Mouse (Mus musculus) E14TG2a.4 (cell line): Measurements from ENCODE around the gene Mrpl11.
A peak's percentile ranks its signal among the peaks of the same experiment; 100 is the strongest.
"Not testable (repeated sequence)": the region's sequence is repeated elsewhere in the genome, so short reads cannot be mapped to it uniquely, and the experiment has no call there.

ENCODE experiments used
- H3K27me3 ChIP-seq: 2 replicates; pipeline ENCODE4 v1.6.1; 2014; ENCODE audit warnings: low read length, control low read depth; ENCODE audit not compliant: insufficient read depth
- H3K36me3 ChIP-seq: 2 replicates; pipeline ENCODE4 v1.6.1; 2014; ENCODE audit warnings: low read length, control low read depth; ENCODE audit not compliant: insufficient read depth
- H3K4me1 ChIP-seq: replicated peaks from 2 replicates; pipeline ENCODE4 v1.6.1; 2014; ENCODE audit warnings: low read depth, low read length, control low read depth
- H3K4me3 ChIP-seq: replicated peaks from 2 replicates; pipeline ENCODE4 v1.5.1; 2014; ENCODE audit warnings: mild to moderate bottlenecking, low read length
- H3K9me3 ChIP-seq: 2 replicates; pipeline ENCODE4 v1.6.1; 2014; ENCODE audit warnings: low read length, control low read depth
- CTCF ChIP-seq: conservative IDR thresholded peaks from 2 replicates; pipeline ENCODE4 v1.5.1; 2014; ENCODE audit warnings: low read length
- NANOG ChIP-seq: IDR thresholded peaks from 2 replicates; pipeline ENCODE4 v1.6.1; 2014; ENCODE audit warnings: borderline replicate concordance, low read length, mixed read lengths
- POU5F1 ChIP-seq: IDR thresholded peaks from 2 replicates; pipeline ENCODE4 v1.6.1; 2014; ENCODE audit warnings: low read length, borderline replicate concordance

Gene Mrpl11

GRCm38 (mm10) chr19:4989434-4990255 is 27.7 kb downstream of the Mrpl11 start:
- TF ChIP-seq CTCF (no peak), POU5F1 (no peak), NANOG (no peak)

GRCm38 (mm10) chr19:4990256-4990625 is 28.3 kb downstream of the Mrpl11 start, which contains the start of gene Npas4:
Gene Npas4, minus strand, starts transcription at chr19:4990316.
- Histone ChIP-seq H3K4me1 (peaks cover 38% of the 10 kb centered on the region), H3K9me3 (no peaks in the 10 kb centered on the region), H3K4me3 (peak within 1 kb of the TSS; percentile 77), H3K27me3 (peaks cover 98% of the 10 kb centered on the region), H3K36me3 (no peaks in the 10 kb centered on the region)
- no peak for TF ChIP-seq CTCF
- TF ChIP-seq NANOG: no peak
- no peak for TF ChIP-seq POU5F1

More at GRCm38 (mm10) chr19:4989434-4990255, 27.7 kb downstream of the Mrpl11 start:
- peaks cover 98% of the 10 kb centered on the region for H3K27me3 ChIP-seq
- no peaks in the 10 kb centered on the region for H3K9me3 ChIP-seq
- no peaks in the 10 kb centered on the region for H3K36me3 ChIP-seq
- peak overlapping the region; percentile 77 for H3K4me3 ChIP-seq
- H3K4me1 ChIP-seq: peaks cover 42% of the 10 kb centered on the region

- Histone ChIP-seq H3K4me1 (peaks cover 38% of the 10 kb centered on the region), H3K9me3 (no peaks in the 10 kb centered on the region), H3K4me3 (peak overlapping the region; percentile 77), H3K36me3 (no peaks in the 10 kb centered on the region), H3K27me3 (peaks cover 98% of the 10 kb centered on the region)
- TF ChIP-seq CTCF (no peak), POU5F1 (no peak), NANOG (no peak)
Observed at GRCm38 (mm10) chr19:4990716-4991115, 28.8 kb downstream of the Mrpl11 start.

- H3K27me3 ChIP-seq: peaks cover 95% of the 10 kb centered on the region
- no peaks in the 10 kb centered on the region for H3K36me3 ChIP-seq
- no peak for TF ChIP-seq CTCF
- no peak for TF ChIP-seq POU5F1
- H3K4me1 ChIP-seq: peaks cover 40% of the 10 kb centered on the region
- H3K4me3 ChIP-seq: no peak overlapping the region
- no peaks in the 10 kb centered on the region for H3K9me3 ChIP-seq
Observed at GRCm38 (mm10) chr19:4992371-4992770, 30.4 kb downstream of the Mrpl11 start.

GRCm38 (mm10) chr19:4992904-4993303 is 31.0 kb downstream of the Mrpl11 start:
- Histone ChIP-seq H3K4me3 (no peak overlapping the region), H3K36me3 (no peaks in the 10 kb centered on the region), H3K4me1 (peaks cover 44% of the 10 kb centered on the region), H3K9me3 (no peaks in the 10 kb centered on the region), H3K27me3 (peaks cover 95% of the 10 kb centered on the region)
- TF ChIP-seq POU5F1 (no peak), NANOG (no peak), CTCF (no peak)

- no peak for TF ChIP-seq POU5F1
- TF ChIP-seq NANOG: no peak
- no peak for TF ChIP-seq CTCF
Observed at GRCm38 (mm10) chr19:4994043-4994442, 32.1 kb downstream of the Mrpl11 start.

GRCm38 (mm10) chr19:4999445-5000140 is 37.6 kb downstream of the Mrpl11 start:
- no peaks in the 10 kb centered on the region for H3K36me3 ChIP-seq
- TF ChIP-seq NANOG (no peak), CTCF (no peak), POU5F1 (no peak)
- H3K27me3 ChIP-seq: peaks cover 66% of the 10 kb centered on the region
- H3K4me1 ChIP-seq: peaks cover 43% of the 10 kb centered on the region
- no peaks in the 10 kb centered on the region for H3K9me3 ChIP-seq
- H3K4me3 ChIP-seq: no peak overlapping the region

More at GRCm38 (mm10) chr19:4994043-4994442, 32.1 kb downstream of the Mrpl11 start:
- Histone ChIP-seq H3K4me1 (peaks cover 56% of the 10 kb centered on the region), H3K4me3 (no peak overlapping the region), H3K27me3 (peaks cover 97% of the 10 kb centered on the region), H3K36me3 (no peaks in the 10 kb centered on the region), H3K9me3 (no peaks in the 10 kb centered on the region)

- peak overlapping the region; percentile 69 for H3K4me3 ChIP-seq
- peaks cover 42% of the 10 kb centered on the region for H3K4me1 ChIP-seq
- TF ChIP-seq POU5F1 (no peak), NANOG (no peak), CTCF (peak; percentile 87)
- H3K9me3 ChIP-seq: no peaks in the 10 kb centered on the region
- peaks cover 47% of the 10 kb centered on the region for H3K27me3 ChIP-seq
- H3K36me3 ChIP-seq: no peaks in the 10 kb centered on the region
Observed at GRCm38 (mm10) chr19:5001666-5002406, 39.9 kb downstream of the Mrpl11 start.

GRCm38 (mm10) chr19:5003644-5004043 is 41.7 kb downstream of the Mrpl11 start:
- peaks cover 31% of the 10 kb centered on the region for H3K27me3 ChIP-seq
- not testable (repeated sequence) for H3K4me3 ChIP-seq, H3K9me3 ChIP-seq, H3K36me3 ChIP-seq
- H3K4me1 ChIP-seq: peaks cover 25% of the 10 kb centered on the region
